Mouse (Mus musculus): ENCODE measurements around the gene Mxd1.
A peak's percentile ranks its signal among the peaks of the same experiment; 100 is the strongest.

Gene Mxd1

GRCm38 (mm10) chr6:86645551-86645950 is 23.4 kb downstream of the Mxd1 start:
- no peak for DNase-seq

GRCm38 (mm10) chr6:86644775-86645400 is 24.1 kb downstream of the Mxd1 start:
- DNase-seq, result no peak

- DNase-seq, result no peak
These were observed 27.2 kb downstream of the Mxd1 start for GRCm38 (mm10) chr6:86641716-86642115.

GRCm38 (mm10) chr6:86640776-86641175 is 28.2 kb downstream of the Mxd1 start:
- no peak for DNase-seq

GRCm38 (mm10) chr6:86640161-86640560 is 28.8 kb downstream of the Mxd1 start:
- DNase-seq, result no peak

- no peak for DNase-seq
These were observed 29.5 kb downstream of the Mxd1 start for GRCm38 (mm10) chr6:86639180-86640160.

- no peak for DNase-seq
These were observed 30.5 kb downstream of the Mxd1 start for GRCm38 (mm10) chr6:86638434-86638833.

- DNase-seq, result no peak
These were observed 31.1 kb downstream of the Mxd1 start for GRCm38 (mm10) chr6:86637860-86638259.

GRCm38 (mm10) chr6:86637171-86637835 is 31.7 kb downstream of the Mxd1 start:
- DNase-seq, result no peak

- no peak for DNase-seq
These were observed 32.5 kb downstream of the Mxd1 start for GRCm38 (mm10) chr6:86636495-86636894.

GRCm38 (mm10) chr6:86630141-86630540 is 38.8 kb downstream of the Mxd1 start:
- DNase-seq, result no peak

- no peak for DNase-seq
These were observed 41.0 kb downstream of the Mxd1 start, which contains the start of gene Asprv1 for GRCm38 (mm10) chr6:86627946-86628345. Asprv1 (plus strand) TSS chr6:86628164.

- DNase-seq, result no peak
These were observed 44.6 kb downstream of the Mxd1 start for GRCm38 (mm10) chr6:86624074-86625030.

- no peak for DNase-seq
These were observed 45.8 kb downstream of the Mxd1 start for GRCm38 (mm10) chr6:86623201-86623600.

GRCm38 (mm10) chr6:86615301-86615700 is 53.7 kb downstream of the Mxd1 start:
- no peak for DNase-seq

- DNase-seq, result no peak
These were observed 58.2 kb downstream of the Mxd1 start for GRCm38 (mm10) chr6:86610714-86611113.

- no peak for DNase-seq
These were observed 59.7 kb downstream of the Mxd1 start for GRCm38 (mm10) chr6:86609235-86609634.

- no peak for DNase-seq
These were observed 61.5 kb downstream of the Mxd1 start for GRCm38 (mm10) chr6:86607471-86607870.

- DNase-seq, result no peak
These were observed 62.7 kb downstream of the Mxd1 start for GRCm38 (mm10) chr6:86606289-86606688.

GRCm38 (mm10) chr6:86605260-86605659 is 63.7 kb downstream of the Mxd1 start:
- DNase-seq, result no peak

- peak in 1 of 2 experiments; percentile 21 for DNase-seq
These were observed 69.0 kb downstream of the Mxd1 start for GRCm38 (mm10) chr6:86599951-86600414.

- DNase-seq, result peak; percentile 53 to 86
These were observed 69.8 kb downstream of the Mxd1 start for GRCm38 (mm10) chr6:86599197-86599596.
